In genomic region chr10:76033119-76033455, GRCm38 (mm10) we compare ENCODE assay signal across 7 mouse cellular contexts. TPM values are rescaled to one million over a fixed set of nuclear protein-coding genes. Genes with fewer than 3 reads are reported as not detected.
A peak's percentile ranks its signal among the peaks of the same experiment; 100 is the strongest.
DNase-seq lines count a peak whose midpoint lies in the region; ATAC-seq and TF ChIP-seq lines count a peak whose summit lies in the region.

No protein-coding gene starts in this region.

- 13% methylated on average over 7 of the region's 7 CpGs for WGBS in limb, embryonic 14.5 days
- WGBS in stomach, embryonic 14.5 days: 16% methylated on average over 7 of the region's 7 CpGs

- H3K9me3 ChIP-seq in limb, embryonic 14.5 days (ENCODE audit: control insufficient read depth, low read length): no peaks in the 10 kb centered on the region
- H3K9me3 ChIP-seq in stomach, embryonic 14.5 days (ENCODE audit: control insufficient read depth, low read depth, low read length): no peaks in the 10 kb centered on the region

- DNase-seq in 3T3-L1 (ENCODE audit: low read depth, low spot score) (peak; percentile 38), 416B (ENCODE audit: low read depth) (peak; percentile 26)
- peak; percentile 25 for DNase-seq in limb, embryonic 14.5 days (ENCODE audit: low spot score)
- DNase-seq in cerebellum, adult 18-20 months: no peak
- no peak for DNase-seq in retina, embryonic 14.5 days (ENCODE audit: low spot score)

- H3K27ac ChIP-seq in embryonic fibroblast, embryonic 13.5 days (ENCODE audit: insufficient read depth, low read length): no peak overlapping the region
- H3K27ac ChIP-seq in limb, embryonic 14.5 days (replicated peaks; ENCODE audit: low read depth, low read length): no peak overlapping the region; the same call in 1 of the 2 replicates
- H3K27ac ChIP-seq in stomach, embryonic 14.5 days (ENCODE audit: low read length): no peak overlapping the region; the same call in 1 of the 2 replicates

- H3K36me3 ChIP-seq in limb, embryonic 14.5 days (ENCODE audit: control insufficient read depth, insufficient read depth, low read length): peaks cover 18% of the 10 kb centered on the region
- peaks cover 7% of the 10 kb centered on the region for H3K36me3 ChIP-seq in stomach, embryonic 14.5 days (ENCODE audit: control insufficient read depth, insufficient read depth, low read length)

- H3K9ac ChIP-seq in limb, embryonic 14.5 days (ENCODE audit: low read depth, low read length, severe bottlenecking): peak overlapping the region; percentile 93
- peak overlapping the region; percentile 89 for H3K9ac ChIP-seq in stomach, embryonic 14.5 days (replicated peaks; ENCODE audit: low read depth, low read length)

- no peak for TF ChIP-seq POLR2A in embryonic fibroblast, embryonic 13.5 days (IDR thresholded peaks at IDR 0.05; ENCODE audit: low read depth, low read length)
- TF ChIP-seq POLR2A in limb, embryonic 14.5 days (IDR thresholded peaks at IDR 0.05; ENCODE audit: borderline replicate concordance, extremely low read depth, insufficient read depth, insufficient read length): no peak

- no peak for TF ChIP-seq CTCF in embryonic fibroblast, embryonic 13.5 days (IDR thresholded peaks at IDR 0.05; ENCODE audit: borderline replicate concordance, insufficient read depth, low read length)

- ATAC-seq in limb, embryonic 14.5 days (ENCODE audit: low FRiP score, low read depth): no peak
- no peak for ATAC-seq in stomach, embryonic 14.5 days (ENCODE audit: insufficient number of reproducible peaks, insufficient read depth, low FRiP score, low read depth)

- H3K4me2 ChIP-seq in limb, embryonic 14.5 days (replicated peaks; ENCODE audit: low read depth, low read length, severe bottlenecking): peak overlapping the region; percentile 82
- peak overlapping the region; percentile 89 for H3K4me2 ChIP-seq in stomach, embryonic 14.5 days (replicated peaks; ENCODE audit: low read depth, low read length)

- H3K4me3 ChIP-seq in embryonic fibroblast, embryonic 13.5 days (ENCODE audit: insufficient read depth, low read length): peak overlapping the region; percentile 96
- H3K4me3 ChIP-seq in limb, embryonic 14.5 days (replicated peaks; ENCODE audit: low read length): peak overlapping the region; percentile 86
- peak overlapping the region; percentile 88 for H3K4me3 ChIP-seq in stomach, embryonic 14.5 days (ENCODE audit: low read depth, low read length)

- no peaks in the 10 kb centered on the region for H3K27me3 ChIP-seq in limb, embryonic 14.5 days (ENCODE audit: control insufficient read depth, insufficient read depth, low read length)
- H3K27me3 ChIP-seq in stomach, embryonic 14.5 days (ENCODE audit: control insufficient read depth, insufficient read depth, low read length): no peaks in the 10 kb centered on the region

- H3K4me1 ChIP-seq in embryonic fibroblast, embryonic 13.5 days (ENCODE audit: control insufficient read depth, insufficient read depth, low read length): peaks cover 3% of the 10 kb centered on the region
- H3K4me1 ChIP-seq in limb, embryonic 14.5 days (ENCODE audit: control insufficient read depth, insufficient read depth, low read length): peaks cover 6% of the 10 kb centered on the region; the same call in 1 of the 2 replicates
- H3K4me1 ChIP-seq in stomach, embryonic 14.5 days (ENCODE audit: control insufficient read depth, insufficient read depth, low read length): 0 out of 2 replicates have a peak, but pooled peaks cover 5% of the 10 kb centered on the region

RNA-seq across cellular contexts. Expression of gene Zfp280b, which starts 0.6 kb away (rescaled TPM):
- polyA plus RNA-seq in embryonic fibroblast, embryonic 13.5 days (2011; ENCODE audit: insufficient read length, low read depth, missing spikeins): 13.4 and 13.8 TPM in 2 replicates
- 13.7 and 15.5 TPM in 2 replicates for polyA plus RNA-seq in limb, embryonic 14.5 days (2012; rRNA removed)
- polyA plus RNA-seq in limb, embryonic 14.5 days (2014; fragmentation: Nextera tagmentation; extraction: Ambion mirVana): 19.6 and 20.6 TPM in 2 replicates
- 23.2 and 24.8 TPM in 2 replicates for polyA plus RNA-seq in stomach, embryonic 14.5 days (2014; fragmentation: Nextera tagmentation; extraction: Ambion mirVana)

Comparison
In these comparisons a context has a peak if more than half of its experiments do, and no peak if none do; other contexts are left out.
1. DNase-seq: peak in 3T3-L1 (single experiment), 416B (single experiment) and limb, embryonic 14.5 days (single experiment); none in cerebellum, adult 18-20 months (0 of 2) and retina, embryonic 14.5 days (single experiment).
2. Peak in every context shown above with its lines, with median percentiles within 50 percentile points of each other: H3K4me3 ChIP-seq.